Mouse (Mus musculus) erythroblast, embryonic 14.5 days (primary cell): Measurements from ENCODE around the gene Gm49510.

ENCODE experiments used
- GATA1 ChIP-seq: IDR thresholded peaks from 2 replicates; pipeline ENCODE4 v1.6.1; 2012; ENCODE audit warnings: low read length, inconsistent platforms, mixed read lengths
- TAL1 ChIP-seq: IDR thresholded peaks from 3 replicates; pipeline ENCODE4 v1.6.1; 2012; ENCODE audit warnings: low read length, inconsistent platforms, mixed read lengths

GRCm38 (mm10) chr15:78928539-78928938 lies 29.1 kb downstream of the Gm49510 start:
- no peak for TF ChIP-seq GATA1
- TF ChIP-seq TAL1, result no peak
